Mouse (Mus musculus): Measurements from ENCODE around the gene Amotl2.
"Not testable (repeated sequence)": the region's sequence is repeated elsewhere in the genome, so short reads cannot be mapped to it uniquely, and the experiment has no call there.

Gene Amotl2

DNA sequence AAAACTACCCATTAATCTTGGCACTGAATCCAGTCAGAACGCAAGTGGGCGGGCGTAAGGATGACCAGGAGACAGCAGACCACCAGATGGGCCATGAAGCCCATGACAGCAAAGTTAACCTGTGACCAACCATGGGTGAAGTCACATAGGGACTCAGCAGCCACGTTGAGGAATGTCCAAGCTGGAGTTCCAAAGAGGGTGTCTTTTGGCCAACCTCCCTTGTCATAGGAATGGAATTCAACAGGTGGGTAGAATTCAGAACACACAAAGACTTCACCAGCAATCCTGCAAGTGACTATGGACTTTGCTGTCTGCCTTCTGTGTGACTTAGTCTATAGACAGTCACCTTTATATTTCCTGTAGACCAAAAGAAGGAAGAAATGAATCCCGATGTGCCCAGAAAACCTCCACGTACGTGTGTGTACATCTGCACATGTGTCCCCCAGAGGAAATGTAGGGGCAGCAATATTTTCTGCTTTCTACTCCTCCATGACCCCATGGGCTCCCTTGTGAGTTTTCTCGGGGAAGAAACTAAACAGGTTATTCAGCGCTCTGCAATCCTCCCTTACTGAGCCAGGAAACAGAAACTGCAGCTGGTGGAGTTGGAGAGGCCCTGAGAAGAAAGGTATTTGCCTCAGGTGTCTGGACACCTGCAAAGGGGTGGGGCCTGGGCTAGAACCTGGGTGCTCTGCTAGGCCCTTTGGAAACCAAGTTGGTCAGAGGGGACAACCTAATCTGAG is 17.7 kb downstream of the Amotl2 start:
- DNase-seq (ENCODE audit: inconsistent ontology term): peak; percentile 55

- DNase-seq (ENCODE audit: inconsistent ontology term): peak; percentile 69
These were observed 18.2 kb downstream of the Amotl2 start for GRCm38 (mm10) chr9:102734739-102735075.

GRCm38 (mm10) chr9:102735231-102735630 is 18.8 kb downstream of the Amotl2 start:
- DNase-seq (ENCODE audit: inconsistent ontology term): no peak

- no peak for DNase-seq (ENCODE audit: inconsistent ontology term)
These were observed 19.5 kb downstream of the Amotl2 start for GRCm38 (mm10) chr9:102735996-102736395.

- peak; percentile 68 for DNase-seq (ENCODE audit: inconsistent ontology term)
These were observed 20.9 kb downstream of the Amotl2 start for GRCm38 (mm10) chr9:102737405-102737804.

DNA sequence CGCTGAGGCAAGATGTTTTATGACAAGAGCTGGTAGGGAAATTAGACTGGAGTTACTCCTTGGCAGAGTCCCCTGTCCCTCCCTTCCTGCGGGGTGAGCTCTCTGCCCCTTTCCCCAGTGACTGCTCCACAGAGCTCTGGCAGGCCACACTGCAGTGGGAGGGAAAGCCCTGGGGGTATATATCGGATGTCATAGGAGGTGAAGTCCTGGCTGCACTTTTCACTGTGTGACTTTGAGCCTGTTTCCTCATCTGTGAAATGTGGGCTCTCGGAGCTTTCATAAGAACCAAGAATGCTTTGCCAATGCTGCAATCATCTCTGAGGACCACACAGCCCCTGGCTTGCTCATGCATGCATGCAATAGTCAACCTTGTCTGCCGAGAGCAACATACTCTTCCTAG is 30.3 kb downstream of the Amotl2 start:
- DNase-seq (ENCODE audit: inconsistent ontology term): peak; percentile 93

- DNase-seq (ENCODE audit: inconsistent ontology term): no peak
These were observed 31.4 kb downstream of the Amotl2 start for GRCm38 (mm10) chr9:102747902-102748301.

- no peak for DNase-seq (ENCODE audit: inconsistent ontology term)
These were observed 32.7 kb downstream of the Amotl2 start for GRCm38 (mm10) chr9:102749216-102749615.

GRCm38 (mm10) chr9:102751632-102752303 is 35.3 kb downstream of the Amotl2 start:
- peak; percentile 66 for DNase-seq (ENCODE audit: inconsistent ontology term)

DNA sequence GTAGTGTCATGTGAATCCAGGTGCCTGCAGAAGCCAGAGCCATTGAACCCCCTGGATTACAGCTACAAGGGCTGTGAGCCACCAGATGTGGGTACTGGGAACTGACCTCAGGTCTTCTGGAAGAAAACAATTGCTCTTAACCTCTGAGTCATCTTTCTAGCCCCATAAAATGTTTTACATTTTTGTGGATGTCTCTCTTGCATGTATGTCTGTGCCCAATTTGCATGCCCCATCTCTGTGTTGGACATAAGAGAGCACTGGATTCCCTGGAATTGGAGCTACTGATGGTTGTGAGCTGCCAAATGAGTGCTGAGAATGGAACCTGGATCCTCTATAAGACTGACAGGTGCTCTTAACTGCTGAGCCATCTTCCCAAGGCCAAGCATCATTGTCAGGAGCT is 36.8 kb downstream of the Amotl2 start:
- no peak for DNase-seq (ENCODE audit: inconsistent ontology term)

DNA sequence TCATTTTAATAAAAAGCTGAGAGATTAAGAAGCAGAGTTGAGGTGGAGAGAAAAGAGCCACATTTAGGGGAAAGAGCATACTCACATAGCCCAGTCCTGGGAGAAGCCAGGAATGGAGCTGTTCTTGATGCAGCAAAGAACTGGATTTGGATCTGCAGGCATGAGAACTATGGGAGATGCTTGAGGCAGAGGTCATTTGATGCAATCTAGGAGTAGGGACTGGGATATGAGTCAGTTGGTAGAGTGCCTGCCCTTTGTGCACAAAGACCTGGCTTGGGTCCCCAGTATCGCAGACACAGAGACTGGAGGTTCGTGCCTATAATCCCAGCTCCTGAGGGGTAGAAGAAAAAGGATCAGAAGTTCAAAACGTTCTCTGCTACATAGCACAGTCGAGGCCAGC is 38.7 kb downstream of the Amotl2 start:
- DNase-seq (ENCODE audit: inconsistent ontology term): peak; percentile 56

- DNase-seq (ENCODE audit: inconsistent ontology term): no peak
These were observed 39.3 kb downstream of the Amotl2 start for GRCm38 (mm10) chr9:102755591-102756270.

DNA sequence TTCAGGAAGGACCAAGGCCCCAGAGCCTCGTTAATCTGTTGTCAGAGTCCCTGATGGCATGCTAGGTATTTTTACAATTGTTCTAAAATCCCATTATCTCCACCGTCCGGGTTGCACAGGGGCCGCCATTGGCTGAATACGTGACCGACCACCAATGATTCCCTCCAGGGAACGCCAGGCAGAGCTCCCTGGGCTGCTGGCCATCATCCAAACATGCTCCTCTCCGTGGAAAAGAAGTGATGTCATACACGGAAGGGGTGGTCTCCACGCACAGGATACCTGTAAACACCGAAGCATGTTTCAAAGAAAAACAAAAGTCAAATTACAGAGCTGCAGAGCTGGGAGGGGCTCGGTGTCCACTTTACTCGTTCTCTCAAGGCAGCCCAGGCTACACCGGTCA is 39.9 kb downstream of the Amotl2 start:
- no peak for DNase-seq (ENCODE audit: inconsistent ontology term)

DNA sequence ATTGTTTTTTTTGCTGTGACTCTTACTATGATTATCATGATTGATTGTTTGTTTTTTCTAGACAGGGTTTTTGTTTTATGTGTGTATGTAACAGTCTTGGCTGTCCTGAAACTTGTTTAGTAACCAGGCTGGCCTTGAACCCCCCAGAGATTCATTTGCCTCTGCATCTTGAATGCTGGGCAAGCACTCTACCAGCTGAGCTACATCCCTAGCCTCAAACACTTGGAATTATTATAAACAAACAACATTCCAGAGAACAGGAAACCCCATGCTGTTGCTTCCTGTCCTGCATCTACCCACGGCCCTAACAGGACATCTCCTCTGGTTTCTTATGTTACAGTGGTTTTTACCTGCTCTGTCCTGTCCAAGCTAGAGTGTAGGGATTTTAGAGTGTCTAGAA is 42.4 kb downstream of the Amotl2 start:
- no peak for DNase-seq (ENCODE audit: inconsistent ontology term)

GRCm38 (mm10) chr9:102759581-102760001 is 43.1 kb downstream of the Amotl2 start:
- DNase-seq (ENCODE audit: inconsistent ontology term): peak; percentile 82

DNA sequence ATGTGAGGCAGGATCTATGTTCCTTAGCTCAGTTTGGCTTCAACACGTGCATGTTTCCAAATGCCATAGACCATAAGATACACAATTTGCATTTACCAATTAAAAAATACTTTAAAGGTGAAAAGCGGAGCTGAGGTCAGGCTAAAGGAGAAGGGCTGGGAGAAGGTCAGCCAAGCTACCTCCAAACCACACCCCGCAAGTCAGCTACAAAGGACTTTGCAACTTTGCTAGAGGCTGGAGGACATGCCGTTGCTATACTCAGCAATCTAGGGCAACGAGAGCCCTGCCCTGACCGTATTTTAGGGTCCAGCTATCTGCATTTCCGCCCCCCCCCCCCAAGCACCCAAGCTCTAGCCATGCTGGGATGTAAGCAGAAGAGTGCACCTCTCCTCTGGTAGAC is 45.1 kb downstream of the Amotl2 start:
- DNase-seq (ENCODE audit: inconsistent ontology term): no peak

DNA sequence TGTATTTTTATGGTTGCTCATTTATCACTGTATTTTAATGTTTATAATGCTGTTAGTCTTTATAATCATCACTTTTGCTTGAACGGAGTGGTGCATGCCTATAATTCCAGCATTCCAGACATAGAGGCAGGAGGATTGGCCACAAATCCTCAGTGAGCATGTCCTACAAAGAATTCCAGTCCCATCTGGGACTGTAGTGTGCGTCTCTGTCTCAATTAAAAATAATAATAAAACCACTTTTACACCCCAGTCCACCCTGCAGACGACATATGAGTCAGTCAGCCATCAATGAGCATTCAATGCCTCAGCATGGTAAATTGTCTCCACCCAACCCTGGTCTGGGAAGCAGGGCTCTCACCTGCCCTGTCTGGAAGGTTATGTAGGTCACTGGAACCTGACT is 46.4 kb downstream of the Amotl2 start:
- peak; percentile 83 for DNase-seq (ENCODE audit: inconsistent ontology term)

DNA sequence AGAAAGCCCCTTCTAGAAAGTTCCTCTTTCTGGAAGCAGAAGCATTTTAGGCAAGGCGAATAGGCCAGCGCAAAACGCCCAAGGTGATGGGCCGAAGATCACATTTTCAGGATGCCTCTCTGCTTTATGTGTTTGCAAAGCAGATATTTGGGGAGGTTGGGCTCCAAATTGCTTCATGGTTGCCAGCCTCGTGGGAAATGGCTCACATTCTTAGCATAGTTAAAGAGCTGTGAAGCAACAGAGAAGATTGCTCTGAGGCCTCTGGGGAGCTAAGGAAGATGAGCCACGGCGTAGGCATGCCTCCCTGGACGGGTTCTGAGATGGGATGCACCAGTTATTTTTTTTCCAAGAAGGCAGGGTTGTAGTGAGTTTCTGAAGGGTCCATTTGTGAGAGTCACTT is 47.0 kb downstream of the Amotl2 start:
- peak; percentile 94 for DNase-seq (ENCODE audit: inconsistent ontology term)

DNA sequence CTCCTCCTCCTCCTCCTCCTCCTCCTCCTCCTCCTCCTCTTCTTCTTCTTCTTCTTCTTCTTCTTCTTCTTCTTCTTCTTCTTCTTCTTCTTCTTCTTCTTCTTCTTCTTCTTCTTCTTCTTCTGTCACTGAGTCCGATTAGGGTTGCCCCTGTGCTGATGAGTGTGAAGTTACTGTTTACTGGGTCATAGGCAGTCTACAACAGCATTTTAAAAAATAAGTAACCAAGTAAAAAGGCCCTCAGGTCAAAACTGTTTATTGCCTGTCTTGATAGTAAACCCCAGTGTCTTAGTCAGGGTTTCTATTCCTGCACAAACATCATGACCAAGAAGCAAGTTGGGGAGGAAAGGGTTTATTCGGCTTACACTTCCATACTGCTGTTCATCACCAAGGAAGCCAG is 48.1 kb downstream of the Amotl2 start:
- not testable (repeated sequence) for DNase-seq (ENCODE audit: inconsistent ontology term)

GRCm38 (mm10) chr9:102766741-102767140 is 50.3 kb downstream of the Amotl2 start:
- no peak for DNase-seq (ENCODE audit: inconsistent ontology term)

GRCm38 (mm10) chr9:102769257-102769656 is 52.8 kb downstream of the Amotl2 start:
- no peak for DNase-seq (ENCODE audit: inconsistent ontology term)

- DNase-seq (ENCODE audit: inconsistent ontology term): peak; percentile 88
These were observed 53.7 kb downstream of the Amotl2 start for GRCm38 (mm10) chr9:102770190-102770589.

All from Muller cell, postnatal 12 days (primary cell).